Mouse (Mus musculus) E14TG2a.4 (cell line): ENCODE data around the gene Clic3.

Source experiments
- H3K27me3 ChIP-seq: 2 replicates; pipeline ENCODE4 v1.6.1; 2014; ENCODE audit warnings: low read length, control low read depth; ENCODE audit not compliant: insufficient read depth
- H3K36me3 ChIP-seq: 2 replicates; pipeline ENCODE4 v1.6.1; 2014; ENCODE audit warnings: low read length, control low read depth; ENCODE audit not compliant: insufficient read depth
- H3K4me1 ChIP-seq: replicated peaks from 2 replicates; pipeline ENCODE4 v1.6.1; 2014; ENCODE audit warnings: low read depth, low read length, control low read depth
- H3K4me3 ChIP-seq: replicated peaks from 2 replicates; pipeline ENCODE4 v1.5.1; 2014; ENCODE audit warnings: mild to moderate bottlenecking, low read length
- H3K9me3 ChIP-seq: 2 replicates; pipeline ENCODE4 v1.6.1; 2014; ENCODE audit warnings: low read length, control low read depth
- CTCF ChIP-seq: conservative IDR thresholded peaks from 2 replicates; pipeline ENCODE4 v1.5.1; 2014; ENCODE audit warnings: low read length
- NANOG ChIP-seq: IDR thresholded peaks from 2 replicates; pipeline ENCODE4 v1.6.1; 2014; ENCODE audit warnings: borderline replicate concordance, low read length, mixed read lengths
- POU5F1 ChIP-seq: IDR thresholded peaks from 2 replicates; pipeline ENCODE4 v1.6.1; 2014; ENCODE audit warnings: low read length, borderline replicate concordance

Clic3 gene

DNA sequence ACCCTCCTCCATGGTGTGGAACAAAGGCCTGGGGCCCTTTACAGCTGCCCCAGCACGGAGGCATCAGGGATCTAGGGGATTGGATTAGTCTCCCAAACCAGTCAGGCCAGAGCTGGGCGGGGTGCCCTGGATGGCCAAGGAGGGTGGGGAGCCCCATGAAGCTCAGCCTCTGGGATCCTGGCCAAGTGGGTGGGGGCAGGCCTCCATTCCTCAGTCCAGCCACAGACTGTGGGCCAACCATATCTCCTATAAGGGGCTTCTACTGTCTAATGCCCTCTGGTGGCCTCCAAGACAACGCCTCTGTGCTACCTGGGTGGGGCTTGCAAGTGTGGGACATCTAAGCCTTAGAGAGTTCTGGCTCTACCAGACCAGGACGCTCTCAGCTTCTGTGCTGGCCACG lies 2.3 kb downstream of the Clic3 start:
- peak overlapping the region; percentile 39 for H3K4me3 ChIP-seq
- no peaks in the 10 kb centered on the region for H3K9me3 ChIP-seq
- peaks cover 33% of the 10 kb centered on the region for H3K27me3 ChIP-seq
- no peaks in the 10 kb centered on the region for H3K36me3 ChIP-seq
- H3K4me1 ChIP-seq: peaks cover 48% of the 10 kb centered on the region
- TF ChIP-seq POU5F1: no peak
- TF ChIP-seq NANOG: no peak
- no peak for TF ChIP-seq CTCF

DNA sequence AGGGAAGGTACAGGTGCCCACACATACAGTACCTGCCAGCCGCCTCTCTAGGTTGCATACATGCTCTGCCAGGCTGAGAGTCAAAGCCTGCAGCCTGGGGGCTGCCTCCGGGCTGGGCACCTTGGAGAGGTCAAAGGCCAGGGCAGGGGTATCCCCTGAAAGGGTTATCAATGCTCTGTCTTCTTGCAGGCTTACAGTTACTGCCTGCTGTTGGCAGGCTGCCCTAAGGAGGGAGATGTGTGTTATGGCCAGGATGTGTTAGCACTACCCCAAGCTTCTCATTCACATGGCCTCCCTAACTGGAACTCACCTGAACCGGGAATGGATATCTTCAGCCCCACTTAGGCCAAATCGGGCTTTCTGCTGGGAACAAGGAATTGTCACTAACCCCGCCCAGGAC lies 3.5 kb downstream of the Clic3 start:
- Histone ChIP-seq H3K9me3 (no peaks in the 10 kb centered on the region), H3K27me3 (peaks cover 33% of the 10 kb centered on the region), H3K36me3 (no peaks in the 10 kb centered on the region), H3K4me3 (peak overlapping the region; percentile 87), H3K4me1 (peaks cover 48% of the 10 kb centered on the region)
- TF ChIP-seq POU5F1 (no peak), CTCF (no peak), NANOG (no peak)

DNA sequence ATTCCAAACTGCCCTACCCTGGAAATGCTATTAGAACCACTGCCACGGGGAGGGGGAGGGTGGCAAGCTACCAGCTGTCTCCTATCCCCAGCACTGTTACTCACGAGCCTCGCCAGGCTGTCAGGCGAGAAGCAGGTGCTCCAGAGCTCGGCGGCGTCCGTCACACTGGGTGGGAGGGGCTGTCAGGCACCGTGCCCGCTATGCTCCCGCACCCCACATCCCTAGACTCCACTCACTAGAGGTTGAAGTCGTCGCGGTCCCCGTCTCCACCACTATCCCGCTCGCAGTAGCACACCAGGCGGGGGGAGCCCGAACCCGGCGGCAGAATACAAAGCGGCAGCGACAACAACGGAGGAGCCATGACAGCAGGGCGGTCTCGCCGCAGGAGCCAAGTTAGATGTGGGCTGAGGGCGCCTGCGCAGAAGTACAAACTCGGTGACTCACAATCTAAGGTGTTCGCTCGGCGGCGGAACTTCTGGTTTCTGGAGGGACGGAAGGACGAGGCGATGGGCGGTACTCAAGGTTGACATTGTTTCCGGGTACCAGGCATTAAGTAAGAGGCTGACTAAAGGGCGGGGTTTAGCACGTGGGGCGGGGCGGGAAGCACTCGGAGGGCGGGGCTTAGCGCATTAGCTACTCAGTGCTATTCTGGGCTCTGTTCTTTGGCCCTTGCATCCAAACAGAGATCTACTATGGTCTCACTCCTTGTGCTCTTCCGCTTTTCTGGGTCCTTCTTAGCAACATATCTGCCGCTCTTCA lies 4.1 kb downstream of the Clic3 start, which contains the start of gene Paxx:
Gene Paxx, minus strand, starts transcription at position 544 of the 759 bp plus-strand sequence.
- Histone ChIP-seq H3K36me3 (no peaks in the 10 kb centered on the region), H3K9me3 (no peaks in the 10 kb centered on the region), H3K4me3 (peak within 1 kb of the TSS; percentile 87), H3K4me1 (peaks cover 47% of the 10 kb centered on the region), H3K27me3 (peaks cover 30% of the 10 kb centered on the region)
- TF ChIP-seq CTCF (no peak), POU5F1 (no peak), NANOG (no peak)

DNA sequence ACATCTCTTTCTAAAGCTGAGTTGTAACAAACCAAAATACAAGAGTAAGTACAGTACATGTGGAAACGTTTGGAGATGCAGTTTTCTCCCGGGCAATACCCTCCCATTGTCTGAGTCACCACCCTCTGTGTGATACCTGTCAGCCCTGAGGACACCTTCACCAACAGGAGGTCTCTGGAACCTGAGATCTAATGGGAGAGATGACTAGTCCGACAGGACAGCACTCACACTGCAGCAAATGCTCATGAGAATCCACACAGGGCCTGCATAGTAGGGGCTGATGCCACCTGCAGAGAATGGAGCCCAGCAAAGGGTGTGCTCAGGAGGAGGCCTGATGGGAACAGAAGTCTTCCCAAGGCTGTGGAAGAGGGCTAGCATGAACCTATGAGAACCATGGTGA lies 4.8 kb downstream of the Clic3 start:
- Histone ChIP-seq H3K27me3 (peaks cover 27% of the 10 kb centered on the region), H3K4me3 (peak overlapping the region; percentile 87), H3K36me3 (no peaks in the 10 kb centered on the region), H3K4me1 (peaks cover 40% of the 10 kb centered on the region), H3K9me3 (no peaks in the 10 kb centered on the region)
- TF ChIP-seq NANOG (no peak), POU5F1 (no peak), CTCF (no peak)

DNA sequence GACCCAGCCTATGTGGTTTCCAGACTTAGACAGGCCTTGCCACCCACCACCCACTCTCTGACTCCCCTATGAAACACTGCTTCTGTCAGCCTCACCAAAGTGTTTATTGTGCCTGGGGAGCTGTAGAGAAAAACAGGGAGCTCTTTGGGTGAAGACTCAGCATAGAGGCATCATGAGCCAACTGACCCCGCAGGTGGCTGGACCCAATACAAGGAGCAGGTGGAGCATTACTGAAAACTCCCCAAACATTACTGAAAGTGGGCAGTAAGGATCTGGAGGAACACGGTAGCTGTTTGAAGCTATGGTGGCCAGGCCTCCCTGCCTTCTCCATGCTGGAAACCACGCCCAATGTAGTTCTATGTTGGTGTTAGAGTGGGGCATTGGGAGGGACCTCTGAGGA lies 7.0 kb downstream of the Clic3 start:
- Histone ChIP-seq H3K9me3 (no peaks in the 10 kb centered on the region), H3K4me1 (peaks cover 39% of the 10 kb centered on the region), H3K36me3 (no peaks in the 10 kb centered on the region), H3K27me3 (peaks cover 17% of the 10 kb centered on the region), H3K4me3 (no peak overlapping the region)
- no peak for TF ChIP-seq POU5F1
- TF ChIP-seq CTCF: no peak
- no peak for TF ChIP-seq NANOG

DNA sequence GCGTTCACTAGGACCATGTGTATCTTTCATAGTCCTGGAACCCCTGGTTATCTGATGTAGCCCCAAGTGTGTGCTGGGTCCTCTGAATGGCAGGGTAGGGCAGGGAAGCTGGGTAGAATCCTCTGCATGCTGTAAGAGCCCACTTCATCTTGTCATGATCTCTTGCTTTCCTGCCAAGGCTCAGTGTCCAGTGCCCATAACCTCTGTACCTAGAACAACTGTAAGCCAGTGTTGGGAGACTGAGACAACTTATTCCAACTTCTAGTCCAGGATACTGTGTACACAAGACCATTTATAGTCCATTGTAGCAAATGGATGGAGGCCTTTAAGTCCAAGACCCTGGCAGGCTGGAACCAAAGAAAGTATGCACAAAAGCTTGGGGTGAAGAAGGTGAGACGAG lies 8.6 kb downstream of the Clic3 start:
- no peak for TF ChIP-seq POU5F1
- no peak for TF ChIP-seq NANOG
- TF ChIP-seq CTCF: no peak
- H3K4me3 ChIP-seq: no peak overlapping the region
- H3K4me1 ChIP-seq: peaks cover 33% of the 10 kb centered on the region
- peaks cover 19% of the 10 kb centered on the region for H3K27me3 ChIP-seq
- H3K36me3 ChIP-seq: no peaks in the 10 kb centered on the region
- H3K9me3 ChIP-seq: no peaks in the 10 kb centered on the region

DNA sequence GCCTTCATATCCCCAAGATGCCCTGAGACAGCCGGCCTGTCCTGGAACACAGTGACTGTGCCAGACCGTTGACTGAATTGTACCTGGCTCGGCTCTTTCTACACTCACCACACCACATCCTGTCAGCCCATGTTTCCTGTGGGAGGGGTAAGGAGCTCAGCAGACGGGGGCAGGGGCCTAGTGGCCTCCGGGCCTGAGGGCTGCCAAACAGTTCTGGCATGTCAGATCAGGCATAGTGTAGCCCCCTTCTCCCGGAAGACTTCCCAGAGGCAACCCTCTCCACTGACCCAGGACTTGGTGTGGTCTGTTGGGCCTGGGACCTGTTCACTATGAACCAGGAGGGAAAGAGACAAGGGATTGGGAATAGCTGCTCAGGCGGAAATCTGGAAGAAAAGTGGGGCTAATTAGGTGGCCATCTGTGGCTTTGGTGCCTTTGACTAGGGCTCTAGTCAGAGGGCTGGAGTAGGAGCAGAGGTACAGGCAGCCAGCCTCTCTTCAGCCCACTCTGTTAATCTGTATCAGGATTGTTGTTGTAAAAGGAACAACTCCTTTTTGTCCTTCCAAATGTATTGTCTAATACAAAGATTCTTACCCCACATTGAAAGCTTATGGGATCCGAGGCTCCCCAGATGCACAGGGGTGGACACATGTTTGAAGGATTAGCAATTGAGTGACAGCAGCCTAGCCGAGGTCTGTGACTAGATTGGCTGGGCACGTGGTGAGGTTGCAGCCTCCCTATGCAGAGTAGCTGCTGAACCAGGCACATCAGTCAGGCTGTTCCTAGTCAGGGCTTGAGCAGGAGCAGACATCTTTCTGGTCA lies 9.4 kb downstream of the Clic3 start:
- H3K4me3 ChIP-seq: no peak overlapping the region
- no peak for TF ChIP-seq POU5F1
- TF ChIP-seq CTCF: no peak
- TF ChIP-seq NANOG: no peak
- H3K36me3 ChIP-seq: no peaks in the 10 kb centered on the region
- H3K27me3 ChIP-seq: peaks cover 19% of the 10 kb centered on the region; the same call in 1 of the 2 replicates
- peaks cover 28% of the 10 kb centered on the region for H3K4me1 ChIP-seq
- no peaks in the 10 kb centered on the region for H3K9me3 ChIP-seq

DNA sequence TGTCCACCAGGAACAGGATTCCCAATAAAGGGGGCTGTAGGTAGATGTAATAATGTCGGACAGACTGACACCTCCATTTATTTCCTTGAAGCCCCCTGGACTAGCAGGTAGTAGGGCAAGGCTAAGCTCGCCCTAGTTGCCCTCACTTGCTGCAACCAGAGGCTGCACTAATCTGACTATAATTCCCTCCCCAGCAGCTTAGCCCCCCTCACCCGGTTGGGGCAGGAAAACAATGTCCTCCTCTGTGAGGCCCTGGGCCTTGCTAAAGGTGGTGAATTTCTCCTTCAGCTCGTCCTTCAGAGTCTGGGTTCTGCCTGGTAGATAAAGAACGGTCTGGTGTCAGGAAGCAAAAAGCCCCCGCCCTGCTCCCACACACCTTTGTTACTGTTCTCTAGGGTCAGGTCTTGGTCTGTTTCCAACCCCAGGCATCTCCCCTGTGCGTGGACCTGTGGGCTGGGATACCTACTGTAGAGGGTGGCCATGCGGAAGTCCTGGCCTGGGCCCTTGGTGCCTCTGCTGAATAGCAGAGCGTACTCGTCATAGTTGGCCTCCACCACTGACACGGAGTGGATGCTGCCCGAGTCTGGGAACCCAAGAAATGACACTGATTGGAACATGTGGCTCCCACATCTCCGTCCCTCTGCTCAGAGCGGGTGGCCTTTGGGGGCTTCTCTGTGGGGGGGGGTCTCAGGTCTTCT lies 11.1 kb downstream of the Clic3 start:
- H3K36me3 ChIP-seq: no peaks in the 10 kb centered on the region
- H3K27me3 ChIP-seq: peaks cover 19% of the 10 kb centered on the region; the same call in 1 of the 2 replicates
- peak overlapping the region; percentile 23; the same call in 1 of the 2 replicates for H3K4me3 ChIP-seq
- no peak for TF ChIP-seq NANOG
- H3K4me1 ChIP-seq: peaks cover 22% of the 10 kb centered on the region
- H3K9me3 ChIP-seq: no peaks in the 10 kb centered on the region
